Mouse (Mus musculus) neural tube, embryonic 10.5 days (tissue): ENCODE data around the gene Xrcc6.
A peak's percentile ranks its signal among the peaks of the same experiment; 100 is the strongest.

Experiments used
- DNase-seq: peaks from one replicate; pipeline ENCODE4 v3.0.0-alpha.2; 2017; ENCODE audit warnings: low spot score; ENCODE audit errors: extremely low spot score

Xrcc6 gene

DNA sequence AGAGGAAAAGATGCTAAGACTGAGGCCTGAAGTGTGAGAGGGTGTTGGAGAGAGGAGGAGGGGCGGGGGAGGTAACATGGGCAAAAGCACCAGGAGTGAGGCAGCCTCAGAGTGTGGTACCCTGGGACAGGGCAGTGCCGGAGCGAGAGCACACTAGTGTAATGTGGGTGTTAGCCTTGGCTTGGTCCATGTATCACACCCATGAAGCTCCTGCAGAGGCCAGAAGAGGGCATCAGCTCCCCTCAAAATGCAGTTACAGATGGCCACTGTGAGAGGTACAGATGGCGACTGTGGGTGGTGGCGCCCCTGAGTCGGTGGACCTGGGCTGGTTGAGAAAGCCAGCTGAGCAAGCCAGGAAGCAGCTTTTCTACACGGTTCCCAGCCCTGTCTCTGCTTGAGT is 93.5 kb downstream of the Xrcc6 start:
- peak; percentile 27 for DNase-seq

DNA sequence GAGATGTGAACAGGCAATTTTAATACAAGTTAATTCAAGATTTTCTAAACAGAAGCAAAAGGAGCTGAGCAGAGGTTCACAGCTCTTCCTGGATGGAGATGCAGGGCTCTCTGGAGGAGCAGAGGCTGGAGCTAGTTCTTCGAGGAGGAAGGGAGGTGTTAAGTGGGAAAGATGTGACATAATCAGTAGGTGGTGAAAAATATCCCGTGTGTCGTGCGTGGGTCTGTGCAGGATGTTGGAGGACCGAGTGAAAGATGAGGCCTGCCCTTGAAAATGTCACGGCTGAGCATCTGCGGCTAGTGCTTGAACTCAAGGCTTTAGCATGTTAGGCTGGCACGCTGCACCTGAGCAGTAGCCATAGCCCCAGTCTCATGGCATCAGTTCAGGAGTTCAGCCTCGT is 98.0 kb downstream of the Xrcc6 start:
- no peak for DNase-seq

DNA sequence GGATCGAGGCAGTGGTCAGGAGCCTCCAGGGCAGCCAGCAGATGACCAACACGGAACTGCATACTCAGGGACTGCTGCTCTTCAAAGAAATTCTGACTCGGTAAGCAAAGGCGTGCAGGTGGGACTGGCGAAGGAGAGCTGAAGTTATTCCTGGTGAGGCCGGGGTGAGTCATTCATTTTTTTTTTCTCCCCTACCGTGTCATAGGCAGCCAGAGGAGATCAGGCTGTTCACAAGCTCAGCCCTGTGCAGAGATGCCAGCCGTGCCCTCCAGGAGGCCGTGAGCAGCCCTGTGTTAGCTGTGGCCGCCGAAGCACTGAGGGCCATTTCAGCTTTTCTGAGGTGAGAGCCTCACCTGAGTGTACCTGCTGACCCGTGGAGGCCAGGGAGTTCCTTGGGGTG is 98.5 kb downstream of the Xrcc6 start:
- no peak for DNase-seq

DNA sequence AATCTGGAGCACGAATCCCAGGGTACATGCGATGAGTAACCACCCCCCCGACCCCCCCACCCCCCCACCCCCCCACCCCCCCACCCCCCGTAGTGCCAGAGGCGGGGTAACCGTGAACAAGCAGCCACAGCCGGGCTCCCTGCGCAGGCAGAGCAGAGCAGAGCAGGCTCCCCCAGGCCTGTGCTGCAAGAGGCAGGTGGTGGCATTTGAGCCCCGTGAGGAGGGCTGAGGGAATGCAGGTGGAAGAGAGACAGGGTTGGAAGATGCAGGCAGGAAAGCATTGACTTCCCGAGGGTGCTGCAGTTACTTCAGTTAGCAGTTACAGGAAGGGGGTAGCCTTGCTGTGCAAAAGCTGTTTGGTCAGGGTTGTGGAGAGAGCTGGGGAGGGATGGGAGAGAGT is 99.6 kb downstream of the Xrcc6 start:
- no peak for DNase-seq
